Mouse (Mus musculus) heart, embryonic 14.5 days (tissue): ENCODE results near the gene Lmna. TPM values are rescaled to one million over a fixed set of nuclear protein-coding genes. Genes with fewer than 3 reads are reported as not detected.

Experiments used
- ATAC-seq: fragments of 200-750 bp; cut with Nextera tagmentation; 2 replicates; pipeline ENCODE4 v1.8.0; 2017; ENCODE audit warnings: low read depth, moderate TSS enrichment; ENCODE audit not compliant: insufficient number of reproducible peaks, insufficient read depth, low FRiP score
- H3K27ac ChIP-seq, 2 experiments: fragments of 200-500 bp in 1 of 2; fragments of 300-500 bp in 1 of 2; sonication (generic) in 1 of 2; replicated peaks in 1 of 2; 2 replicates each; pipeline ENCODE4 v1.5.1; 2012 to 2014; ENCODE audit warnings: low read depth in 2 of 2, low read length in 2 of 2, control low read depth in 1 of 2, mild to moderate bottlenecking in 1 of 2, mixed read lengths in 1 of 2; ENCODE audit not compliant: control insufficient read depth in 1 of 2, insufficient read depth in 1 of 2
- H3K27me3 ChIP-seq: fragments of 300-500 bp; sonication (generic); 2 replicates; pipeline ENCODE4 v1.6.1; 2014; ENCODE audit warnings: mild to moderate bottlenecking, low read length, control low read depth; ENCODE audit not compliant: control insufficient read depth, insufficient read depth
- H3K36me3 ChIP-seq: fragments of 300-500 bp; sonication (generic); 2 replicates; pipeline ENCODE4 v1.6.1; 2014; ENCODE audit warnings: mild to moderate bottlenecking, control low read depth, low read length, mixed read lengths; ENCODE audit not compliant: control insufficient read depth, insufficient read depth
- H3K4me1 ChIP-seq, 2 experiments: fragments of 200-500 bp in 1 of 2; fragments of 300-500 bp in 1 of 2; sonication (generic) in 1 of 2; 2 replicates each; pipeline ENCODE4 v1.6.1; 2012 to 2014; ENCODE audit warnings: low read length in 2 of 2, control low read depth in 1 of 2, mixed read lengths in 1 of 2; ENCODE audit not compliant: control insufficient read depth in 2 of 2, insufficient read depth in 2 of 2
- H3K4me2 ChIP-seq: fragments of 300-500 bp; sonication (generic); 2 replicates; pipeline ENCODE4 v1.6.1; 2014; ENCODE audit warnings: mild to moderate bottlenecking, low read length
- H3K4me3 ChIP-seq, 2 experiments: fragments of 200-500 bp in 1 of 2; fragments of 300-500 bp in 1 of 2; sonication (generic) in 1 of 2; 2 replicates each; pipeline ENCODE4 v1.5.1; 2012 to 2014; ENCODE audit warnings: low read length in 2 of 2, mild to moderate bottlenecking in 2 of 2, control low read depth in 1 of 2, low read depth in 1 of 2, moderate library complexity in 1 of 2; ENCODE audit not compliant: control insufficient read depth in 1 of 2, insufficient read depth in 1 of 2
- H3K9ac ChIP-seq: fragments of 300-500 bp; sonication (generic); 2 replicates; pipeline ENCODE4 v1.6.1; 2014; ENCODE audit warnings: mild to moderate bottlenecking, low read length
- H3K9me3 ChIP-seq: fragments of 300-500 bp; sonication (generic); 2 replicates; pipeline ENCODE4 v1.6.1; 2016; ENCODE audit warnings: low read length, control low read depth; ENCODE audit not compliant: control insufficient read depth
- WGBS: fragments of 180-500 bp; shearing (Covaris S2); extraction: QIAGEN DNeasy Blood & Tissue Kit; methylation state at CpG from one replicate; pipeline ENCODE4 v1.1.7; 2014; 5-methylcytosine and 5-hydroxymethylcytosine counted together
- polyA plus RNA-seq: library from polyadenylated mRNA; unstranded; fragments of >200 nt; fragmentation: Nextera tagmentation; extraction: Ambion mirVana; gene quantifications from 2 replicates; pipeline ENCODE4 v1.2.1, GENCODE M21; 2014

Gene Lmna
- polyA plus RNA-seq, 1 experiment from 2014 or later = 84.1 TPM

DNA sequence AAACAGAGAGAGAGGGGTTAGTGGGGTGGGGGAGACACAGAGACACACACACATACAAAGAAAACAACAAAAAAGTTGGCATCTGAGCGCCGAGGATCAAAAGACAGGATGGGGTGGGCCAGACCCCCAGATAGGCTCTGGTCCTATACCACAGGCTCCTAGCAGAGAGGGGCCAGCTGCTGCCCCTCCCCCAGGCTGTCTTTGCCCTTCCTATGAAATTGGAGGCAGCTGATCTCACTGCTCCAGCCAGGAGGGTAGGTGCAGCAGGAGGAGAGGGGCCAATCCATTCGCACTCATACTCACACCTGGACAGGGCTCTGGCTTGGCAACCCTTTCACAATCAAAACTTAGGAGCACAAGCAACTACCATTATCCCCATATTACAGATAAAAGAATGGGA lies 506 bp downstream of the Lmna start:
- H3K4me1 ChIP-seq = peaks cover 32 to 39% of the 10 kb centered on the region in 2 experiments
- 77% methylated on average over 3 of the region's 3 CpGs for WGBS
- no peak for ATAC-seq

DNA sequence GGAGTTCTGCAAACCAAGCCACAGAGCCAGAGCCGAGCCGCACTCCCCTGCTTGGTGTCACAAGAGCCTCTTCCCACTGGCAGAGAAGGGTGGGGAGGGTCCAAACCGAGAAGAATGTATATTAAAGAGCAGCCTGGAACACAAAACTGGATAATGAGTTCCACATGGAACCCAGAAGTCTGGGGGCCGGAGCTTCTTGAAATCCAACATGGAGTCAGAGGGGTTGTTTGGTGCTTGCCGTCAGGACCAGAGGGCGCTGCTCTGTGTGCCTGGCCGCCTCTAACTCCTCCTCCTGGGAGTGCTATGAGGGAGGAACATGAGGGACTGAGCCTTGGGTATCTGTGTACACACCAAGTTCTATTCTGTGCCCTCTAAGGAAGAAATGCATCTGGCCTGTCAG lies 4.0 kb downstream of the Lmna start:
- ATAC-seq = no peak
- WGBS = 55% methylated on average over 7 of the region's 7 CpGs
- Histone ChIP-seq H3K27ac (no peak overlapping the region), H3K9ac (no peak overlapping the region), H3K4me3 (no peak overlapping the region), H3K4me1 (peaks cover 21 to 37% of the 10 kb centered on the region in 2 experiments), H3K36me3 (no peaks in the 10 kb centered on the region), H3K27me3 (no peaks in the 10 kb centered on the region), H3K4me2 (no peak overlapping the region), H3K9me3 (no peaks in the 10 kb centered on the region)

More for the DNA sequence above, 506 bp downstream of the Lmna start:
- H3K9ac ChIP-seq = peak overlapping the region; percentile 71
- peak overlapping the region; percentile 47 to 70 for H3K4me3 ChIP-seq
- no peaks in the 10 kb centered on the region for H3K36me3 ChIP-seq
- peak overlapping the region; percentile 69 for H3K4me2 ChIP-seq
- no peaks in the 10 kb centered on the region for H3K27me3 ChIP-seq
- peak overlapping the region; percentile 92 to 97 for H3K27ac ChIP-seq
- no peaks in the 10 kb centered on the region for H3K9me3 ChIP-seq

DNA sequence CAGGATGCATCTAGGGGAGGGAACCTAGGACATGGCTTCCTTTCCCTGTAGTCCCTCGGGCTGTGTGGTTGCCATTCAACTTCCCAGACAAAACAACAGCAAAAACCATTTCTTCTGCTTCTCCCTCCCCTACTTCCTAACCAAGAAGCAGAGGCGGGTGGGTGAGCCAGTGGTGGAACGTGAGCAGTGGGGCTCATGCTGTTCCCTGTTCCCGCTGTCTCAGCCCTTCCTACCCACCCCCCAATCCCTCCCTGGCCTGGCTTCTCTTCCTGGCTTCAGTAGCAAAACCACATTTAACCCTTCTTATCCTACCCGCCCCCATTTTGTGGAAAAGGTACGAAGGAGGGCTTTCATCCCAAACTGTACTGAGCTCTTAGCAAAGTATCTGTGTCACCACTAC lies 4.7 kb downstream of the Lmna start:
- ATAC-seq = no peak
- no peaks in the 10 kb centered on the region for H3K36me3 ChIP-seq
- peaks cover 20 to 34% of the 10 kb centered on the region in 2 experiments for H3K4me1 ChIP-seq
- H3K4me3 ChIP-seq = no peak overlapping the region
- H3K9ac ChIP-seq = no peak overlapping the region
- H3K9me3 ChIP-seq = no peaks in the 10 kb centered on the region
- no peak overlapping the region for H3K4me2 ChIP-seq
- no peaks in the 10 kb centered on the region for H3K27me3 ChIP-seq
- WGBS = 67% methylated on average over 6 of the region's 6 CpGs
- H3K27ac ChIP-seq = no peak overlapping the region

DNA sequence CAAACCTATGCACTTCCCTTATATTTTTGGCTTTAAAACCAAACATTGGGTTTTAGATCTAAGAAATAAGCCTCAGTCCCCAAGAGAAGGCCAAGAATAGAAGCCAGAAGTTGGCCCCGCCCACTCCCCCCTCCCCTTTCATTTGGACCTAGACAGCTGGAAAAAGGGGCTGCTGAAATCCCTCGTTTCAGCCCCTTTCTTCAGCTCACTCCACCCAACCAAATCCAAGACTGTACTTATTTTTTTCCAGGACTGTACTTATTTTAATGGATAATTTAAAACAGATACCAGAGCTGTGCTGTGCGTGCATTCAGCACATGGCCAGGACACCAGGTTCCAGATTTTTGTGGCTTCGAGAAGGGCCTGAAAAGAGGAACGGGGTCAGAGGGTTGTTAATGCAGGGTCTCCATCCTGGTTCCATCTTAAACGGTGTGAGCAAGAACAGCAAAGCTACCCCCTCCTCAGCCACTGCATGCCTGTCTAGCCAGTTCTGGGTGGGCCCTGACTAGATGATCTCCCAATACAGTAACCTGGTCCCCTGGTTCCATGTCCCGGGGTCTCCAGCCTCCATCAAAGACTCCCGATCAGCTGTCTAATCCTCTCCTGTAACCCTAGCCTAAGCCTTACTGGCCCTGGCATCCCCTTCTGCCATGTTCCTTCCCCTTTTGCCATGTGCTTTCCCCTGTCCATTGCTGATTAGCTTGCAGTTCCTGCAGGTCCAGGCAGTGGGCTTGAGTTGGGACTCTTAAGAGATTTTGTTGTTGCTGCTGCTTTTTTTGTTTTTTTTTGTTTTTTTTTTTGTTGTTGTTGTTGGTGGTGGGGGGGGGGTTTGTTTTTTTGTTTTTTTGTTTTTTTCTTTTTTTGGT lies 5.6 kb downstream of the Lmna start:
- H3K9me3 ChIP-seq = no peaks in the 10 kb centered on the region
- peak overlapping the region; percentile 94; the same call in 1 of the 2 replicates for H3K4me2 ChIP-seq
- H3K36me3 ChIP-seq = 0 out of 2 replicates have a peak, but pooled peaks cover 5% of the 10 kb centered on the region
- peak overlapping the region in 1 of 2 experiments; percentile 89; a peak in 2 of 4 replicates for H3K27ac ChIP-seq
- no peak overlapping the region for H3K9ac ChIP-seq
- H3K4me1 ChIP-seq = peaks cover 13 to 28% of the 10 kb centered on the region in 2 experiments
- 44% methylated on average over 8 of the region's 8 CpGs for WGBS
- H3K4me3 ChIP-seq = no peak overlapping the region
- no peak for ATAC-seq
- H3K27me3 ChIP-seq = no peaks in the 10 kb centered on the region

DNA sequence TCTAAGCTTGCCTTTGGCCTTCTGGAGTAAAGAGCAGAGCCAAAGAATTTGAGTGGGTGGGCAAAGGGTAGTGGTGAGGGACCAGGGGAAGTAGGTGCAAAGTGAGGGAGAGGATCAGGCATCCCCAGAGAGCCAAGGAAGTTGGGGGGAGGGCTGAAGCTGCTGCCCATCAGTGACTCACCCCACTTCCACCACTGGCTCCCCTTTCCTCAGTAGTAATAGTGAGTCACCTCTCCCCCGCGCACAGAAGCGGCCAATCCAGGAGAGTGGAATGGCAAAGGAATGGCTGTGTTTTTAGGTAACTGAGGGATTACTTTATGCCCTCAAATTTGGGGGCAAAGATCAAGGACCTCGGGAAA lies 6.3 kb downstream of the Lmna start:
- Histone ChIP-seq H3K4me1 (peaks cover 12 to 28% of the 10 kb centered on the region in 2 experiments), H3K4me3 (peak overlapping the region in 1 of 2 experiments; percentile 74; a peak in 2 of 4 replicates), H3K4me2 (peak overlapping the region; percentile 94), H3K36me3 (peaks cover 6% of the 10 kb centered on the region; the same call in 1 of the 2 replicates), H3K9ac (peak overlapping the region; percentile 31; the same call in 1 of the 2 replicates), H3K9me3 (no peaks in the 10 kb centered on the region), H3K27ac (peak overlapping the region; percentile 50 to 89), H3K27me3 (no peaks in the 10 kb centered on the region)
- WGBS = 17% methylated on average over 4 of the region's 4 CpGs
- ATAC-seq = peak; percentile 18; the same call in 1 of the 2 replicates

DNA sequence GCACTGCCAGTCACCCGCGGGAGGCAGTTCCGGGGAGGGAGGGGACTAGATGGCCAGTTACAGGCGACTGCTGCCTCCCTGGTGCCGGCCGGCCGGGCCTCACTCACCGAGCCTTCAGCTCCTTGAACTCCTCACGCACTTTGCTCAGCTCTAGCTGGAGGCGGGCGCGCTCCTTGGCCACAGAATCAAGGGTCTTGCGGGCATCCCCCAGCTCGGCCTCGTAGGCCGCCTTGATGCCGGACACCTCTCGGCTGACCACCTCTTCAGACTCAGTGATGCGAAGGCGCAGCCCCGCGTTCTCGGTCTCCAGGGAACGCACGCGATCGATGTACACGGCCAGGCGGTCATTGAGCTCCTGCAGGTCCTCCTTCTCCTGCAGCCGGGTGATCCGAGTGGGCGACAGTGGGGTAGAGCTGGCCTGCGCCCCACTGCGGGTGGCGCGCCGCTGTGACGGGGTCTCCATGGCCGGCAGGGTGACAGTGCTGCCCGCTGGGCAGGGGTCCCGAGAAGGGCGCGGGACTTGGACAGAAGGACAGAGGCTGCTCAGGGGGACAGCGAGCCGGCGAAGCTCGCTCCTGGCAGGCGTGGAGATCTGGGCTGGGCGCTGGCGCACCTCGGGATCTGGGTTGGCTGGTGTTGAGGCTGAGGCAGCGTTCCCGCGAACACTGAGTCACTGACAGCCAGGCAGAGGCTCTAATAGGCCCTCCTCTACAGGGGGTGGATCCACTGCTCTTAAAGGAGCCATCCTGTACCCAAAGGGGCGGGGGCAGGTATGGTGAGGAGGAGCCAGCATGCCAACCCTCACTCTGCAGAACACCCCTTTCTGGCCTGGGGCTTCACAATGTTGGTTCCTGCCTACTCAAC lies 6.9 kb downstream of the Lmna start:
- under 1% methylated on average over 55 of the region's 55 CpGs for WGBS

DNA sequence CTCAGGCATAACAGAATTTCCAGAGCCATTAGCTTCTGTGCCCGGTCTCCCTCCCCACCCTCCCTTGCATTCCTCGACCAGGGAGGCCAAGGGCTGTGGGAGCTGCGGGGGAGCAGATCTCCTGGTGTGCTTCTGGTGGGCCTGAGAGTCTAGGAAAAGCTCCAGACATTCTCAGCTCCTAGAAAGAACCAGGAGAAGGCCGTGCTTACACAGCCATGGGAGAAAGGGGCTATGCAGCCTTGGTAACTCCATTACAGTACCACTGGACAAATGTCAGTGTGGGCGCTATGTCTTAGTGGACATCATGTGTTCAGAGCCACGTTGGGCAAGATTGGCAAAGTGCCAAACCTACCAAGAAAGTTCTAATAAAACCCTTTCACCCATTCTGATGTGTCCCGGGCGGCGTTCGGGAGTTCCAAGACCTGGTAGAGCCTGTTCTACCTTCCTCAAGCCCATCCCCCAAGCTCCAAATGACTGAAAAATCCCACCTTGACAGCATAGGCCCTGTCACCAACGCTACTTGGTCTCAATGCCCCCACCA lies 7.7 kb downstream of the Lmna start:
- Histone ChIP-seq H3K27ac (peak overlapping the region; percentile 74 to 89), H3K27me3 (no peaks in the 10 kb centered on the region), H3K9me3 (no peaks in the 10 kb centered on the region), H3K4me1 (peaks cover 12 to 31% of the 10 kb centered on the region in 2 experiments), H3K4me3 (peak overlapping the region; percentile 74 to 80), H3K36me3 (peaks cover 16% of the 10 kb centered on the region), H3K9ac (peak overlapping the region; percentile 93), H3K4me2 (peak overlapping the region; percentile 94)
- 0 out of 2 replicates have a peak, but pooled peaks have one; percentile 18 for ATAC-seq
- 11% methylated on average over 11 of the region's 11 CpGs for WGBS

More for the DNA sequence above, 6.9 kb downstream of the Lmna start:
- ATAC-seq = peak; percentile 90
- Histone ChIP-seq H3K4me1 (peaks cover 12 to 28% of the 10 kb centered on the region in 2 experiments), H3K27me3 (no peaks in the 10 kb centered on the region), H3K9me3 (no peaks in the 10 kb centered on the region), H3K9ac (peak overlapping the region; percentile 93), H3K36me3 (peaks cover 12% of the 10 kb centered on the region), H3K4me2 (peak overlapping the region; percentile 94), H3K4me3 (peak overlapping the region; percentile 74 to 80), H3K27ac (peak overlapping the region; percentile 63 to 89)
